Mouse (Mus musculus) embryo, embryonic 11.5 days (tissue): ENCODE results near the gene Dhrs3.

Experiments
- DNase-seq: peaks from one replicate; pipeline ENCODE4 v3.0.0-alpha.2; 2012; ENCODE audit warnings: low read depth, low spot score

The Dhrs3 gene

GRCm38 (mm10) chr4:144892133-144892936 lies at the start of gene Dhrs3:
TSS of gene Dhrs3 (plus strand) at chr4:144892827.
- no peak for DNase-seq

GRCm38 (mm10) chr4:144861756-144862505 lies 30.7 kb upstream of the Dhrs3 start:
- no peak for DNase-seq

GRCm38 (mm10) chr4:144867926-144868325 lies 24.7 kb upstream of the Dhrs3 start:
- DNase-seq: no peak

- no peak for DNase-seq
These were observed 24.0 kb upstream of the Dhrs3 start for GRCm38 (mm10) chr4:144868584-144868983.

GRCm38 (mm10) chr4:144872905-144873304 lies 19.7 kb upstream of the Dhrs3 start:
- no peak for DNase-seq

GRCm38 (mm10) chr4:144875576-144876093 lies 17.0 kb upstream of the Dhrs3 start:
- no peak for DNase-seq

GRCm38 (mm10) chr4:144879549-144879948 lies 13.1 kb upstream of the Dhrs3 start:
- DNase-seq: no peak

- no peak for DNase-seq
These were observed 11.3 kb upstream of the Dhrs3 start for GRCm38 (mm10) chr4:144881376-144881775.

GRCm38 (mm10) chr4:144882881-144883331 lies 9.7 kb upstream of the Dhrs3 start:
- DNase-seq: no peak

- no peak for DNase-seq
These were observed 6.2 kb upstream of the Dhrs3 start for GRCm38 (mm10) chr4:144886460-144886859.

- DNase-seq: no peak
These were observed 3.9 kb upstream of the Dhrs3 start for GRCm38 (mm10) chr4:144888750-144889149.

- no peak for DNase-seq
These were observed 2.9 kb upstream of the Dhrs3 start for GRCm38 (mm10) chr4:144889505-144890301.

GRCm38 (mm10) chr4:144890690-144891120 lies 1.9 kb upstream of the Dhrs3 start:
- no peak for DNase-seq

GRCm38 (mm10) chr4:144891121-144891711 lies 1.4 kb upstream of the Dhrs3 start:
- no peak for DNase-seq

- no peak for DNase-seq
These were observed 889 bp upstream of the Dhrs3 start for GRCm38 (mm10) chr4:144891743-144892132.

- no peak for DNase-seq
These were observed 278 bp downstream of the Dhrs3 start for GRCm38 (mm10) chr4:144892937-144893272.

GRCm38 (mm10) chr4:144893561-144894486 lies 1.2 kb downstream of the Dhrs3 start:
- no peak for DNase-seq

GRCm38 (mm10) chr4:144894487-144895210 lies 2.0 kb downstream of the Dhrs3 start:
- no peak for DNase-seq

GRCm38 (mm10) chr4:144895211-144895590 lies 2.6 kb downstream of the Dhrs3 start:
- DNase-seq: no peak

GRCm38 (mm10) chr4:144896321-144896720 lies 3.7 kb downstream of the Dhrs3 start:
- no peak for DNase-seq
